Mouse (Mus musculus): ENCODE measurements around the gene Tns3. TPM values are rescaled to one million over a fixed set of nuclear protein-coding genes. Genes with fewer than 3 reads are reported as not detected.

Gene Tns3
- total RNA-seq, 2 experiments from 2014 or later = 4.1 to 8.4 TPM

DNA sequence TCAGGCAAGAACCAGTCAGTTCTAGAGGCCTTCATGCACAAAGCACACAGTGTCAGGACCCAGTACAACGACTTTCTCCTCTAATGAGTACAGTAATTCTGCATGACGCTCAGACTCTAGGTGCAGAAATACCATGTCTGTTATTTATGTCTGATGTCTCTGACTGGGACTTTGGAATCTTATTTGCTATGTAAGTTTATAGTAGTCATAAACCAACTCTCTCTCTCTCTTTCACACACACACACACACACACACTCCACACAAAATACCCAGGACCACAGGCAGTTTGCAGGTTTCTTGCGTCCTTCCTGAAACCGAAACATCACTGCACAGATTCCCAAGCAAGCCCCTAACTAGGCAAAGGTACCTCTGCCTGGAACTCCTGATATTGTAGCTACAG, 203.5 kb downstream of the Tns3 start:
- ATAC-seq (replicated peaks; ENCODE audit: low FRiP score, low TSS enrichment, poor library complexity, severe bottlenecking) = no peak

GRCm38 (mm10) chr11:8457951-8458350, 206.4 kb downstream of the Tns3 start:
- ATAC-seq (replicated peaks; ENCODE audit: low FRiP score, low TSS enrichment, poor library complexity, severe bottlenecking) = no peak

GRCm38 (mm10) chr11:8456586-8457285, 207.6 kb downstream of the Tns3 start:
- ATAC-seq (replicated peaks; ENCODE audit: low FRiP score, low TSS enrichment, poor library complexity, severe bottlenecking) = no peak

- no peak for ATAC-seq (replicated peaks; ENCODE audit: low FRiP score, low TSS enrichment, poor library complexity, severe bottlenecking)
Measured at GRCm38 (mm10) chr11:8455650-8456049, 208.7 kb downstream of the Tns3 start.

- ATAC-seq (replicated peaks; ENCODE audit: low FRiP score, low TSS enrichment, poor library complexity, severe bottlenecking) = no peak
Measured at GRCm38 (mm10) chr11:8453252-8453651, 211.1 kb downstream of the Tns3 start.

GRCm38 (mm10) chr11:8451597-8452201, 212.6 kb downstream of the Tns3 start:
- ATAC-seq (replicated peaks; ENCODE audit: low FRiP score, low TSS enrichment, poor library complexity, severe bottlenecking) = no peak

DNA sequence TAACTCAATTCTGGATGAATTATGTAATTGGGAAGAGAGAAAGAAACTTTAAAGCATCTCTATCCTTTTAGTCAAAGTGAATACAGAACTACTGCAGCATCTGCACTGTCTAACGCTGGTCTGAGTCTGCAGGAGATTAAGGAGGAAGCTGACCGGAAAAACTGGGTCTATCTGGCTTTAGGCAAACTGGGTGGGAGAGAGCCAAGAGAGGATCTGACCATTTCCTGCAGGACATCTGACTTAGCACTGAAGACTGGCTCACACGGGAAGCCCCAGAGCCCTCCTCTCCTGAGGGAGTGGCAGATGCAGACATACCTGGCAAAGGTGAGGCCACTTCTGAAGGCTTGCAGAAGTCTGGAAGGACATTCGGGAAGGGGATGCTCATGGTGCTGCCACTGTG, 213.8 kb downstream of the Tns3 start:
- ATAC-seq (replicated peaks; ENCODE audit: low FRiP score, low TSS enrichment, poor library complexity, severe bottlenecking) = no peak

DNA sequence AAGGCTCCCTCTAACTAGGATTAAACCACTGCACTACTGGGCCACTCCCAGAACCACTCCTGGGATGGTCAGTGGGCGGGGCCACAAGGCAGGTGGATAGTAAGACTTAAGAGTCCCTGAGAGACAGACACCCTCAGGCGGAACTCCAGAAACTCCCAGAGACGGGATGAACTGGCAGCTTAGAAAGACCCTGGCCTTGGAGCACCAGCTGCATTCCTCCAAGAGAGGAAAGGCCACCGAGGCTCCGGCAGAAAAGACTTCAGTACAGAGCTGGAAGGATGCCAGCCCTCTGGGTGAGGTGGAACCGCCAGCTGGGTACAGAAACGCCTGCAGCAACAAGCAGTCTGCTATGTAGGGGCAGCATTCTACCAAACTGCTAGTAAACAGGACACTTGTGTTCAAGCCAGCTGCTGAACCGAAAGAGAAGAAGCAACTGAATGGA, 218.4 kb downstream of the Tns3 start:
- ATAC-seq (replicated peaks; ENCODE audit: low FRiP score, low TSS enrichment, poor library complexity, severe bottlenecking) = no peak; the same call in 1 of the 2 replicates

DNA sequence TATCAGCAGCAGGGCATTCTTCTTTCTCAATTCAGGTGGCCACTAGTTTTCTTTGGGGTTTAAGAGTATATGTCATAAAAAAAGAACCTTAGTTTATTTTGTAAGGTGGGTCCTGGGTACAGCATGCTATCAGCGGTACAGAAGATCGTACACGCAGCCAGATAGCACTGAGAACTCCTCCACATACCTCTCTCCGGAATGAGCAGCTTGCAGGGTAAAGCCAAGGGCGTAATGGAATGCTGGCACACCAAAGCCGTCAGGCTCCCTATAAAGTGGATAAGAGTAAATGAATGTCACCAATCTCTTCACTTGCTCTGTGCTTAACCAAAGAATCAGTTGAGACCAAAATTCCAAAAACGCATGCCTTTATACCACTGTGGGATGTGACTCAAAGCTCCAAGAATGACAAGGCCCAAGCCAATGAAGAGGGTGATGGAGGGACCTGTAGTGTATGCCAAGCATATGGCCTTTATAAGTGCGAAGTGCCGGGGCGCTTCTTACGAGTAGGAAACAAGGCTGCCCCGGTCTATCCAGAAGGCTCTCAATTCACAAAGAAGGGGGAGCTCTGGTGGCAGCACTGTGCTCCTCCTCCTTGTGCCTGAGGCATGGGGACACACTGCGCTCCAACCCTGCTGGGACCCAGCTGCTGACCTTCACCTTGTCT, 219.4 kb downstream of the Tns3 start:
- ATAC-seq (replicated peaks; ENCODE audit: low FRiP score, low TSS enrichment, poor library complexity, severe bottlenecking) = no peak

GRCm38 (mm10) chr11:8443539-8444292, 220.6 kb downstream of the Tns3 start:
- ATAC-seq (replicated peaks; ENCODE audit: low FRiP score, low TSS enrichment, poor library complexity, severe bottlenecking) = no peak

DNA sequence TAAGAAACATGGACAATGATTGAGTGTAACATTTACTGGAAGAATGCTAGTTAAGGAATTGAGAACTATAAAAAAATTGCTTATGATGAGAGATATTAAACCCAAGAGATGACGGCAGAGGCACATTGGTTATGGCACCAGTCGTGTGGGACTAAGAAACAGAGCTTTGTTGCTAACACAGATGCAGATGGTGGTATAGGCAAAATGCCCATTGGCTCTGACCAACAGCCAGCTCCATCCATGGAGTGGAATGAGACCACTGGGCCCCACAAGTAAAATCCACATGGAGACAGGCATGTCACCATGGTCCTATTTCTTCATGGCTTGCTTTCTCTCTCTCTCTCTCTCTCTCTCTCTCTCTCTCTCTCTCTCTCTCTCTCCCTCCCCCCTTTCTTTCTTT, 223.6 kb downstream of the Tns3 start:
- ATAC-seq (replicated peaks; ENCODE audit: low FRiP score, low TSS enrichment, poor library complexity, severe bottlenecking) = no peak

GRCm38 (mm10) chr11:8440221-8440620, 224.1 kb downstream of the Tns3 start:
- no peak for ATAC-seq (replicated peaks; ENCODE audit: low FRiP score, low TSS enrichment, poor library complexity, severe bottlenecking)

GRCm38 (mm10) chr11:8439035-8439434, 225.3 kb downstream of the Tns3 start:
- no peak for ATAC-seq (replicated peaks; ENCODE audit: low FRiP score, low TSS enrichment, poor library complexity, severe bottlenecking)

DNA sequence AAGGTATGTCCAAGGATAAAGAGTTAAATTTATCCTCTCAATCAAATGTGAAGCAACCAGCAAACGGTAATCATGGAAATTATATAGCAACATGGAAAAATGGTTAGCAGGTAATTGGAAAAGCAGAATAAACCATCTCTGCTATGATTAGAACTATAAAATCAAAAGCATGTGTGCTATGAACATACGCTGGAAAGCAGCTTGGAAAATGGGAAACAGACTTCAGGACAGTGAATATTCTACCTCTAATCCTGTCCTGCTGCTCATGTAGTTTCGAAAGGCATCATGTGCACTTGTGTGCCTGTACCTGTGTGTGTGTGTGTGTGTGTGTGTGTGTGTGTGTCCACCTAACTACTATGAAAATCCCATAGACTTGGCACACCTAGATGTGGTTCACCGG, 226.1 kb downstream of the Tns3 start:
- ATAC-seq (replicated peaks; ENCODE audit: low FRiP score, low TSS enrichment, poor library complexity, severe bottlenecking) = no peak

- ATAC-seq (replicated peaks; ENCODE audit: low FRiP score, low TSS enrichment, poor library complexity, severe bottlenecking) = no peak
Measured at GRCm38 (mm10) chr11:8435101-8435500, 229.2 kb downstream of the Tns3 start.

DNA sequence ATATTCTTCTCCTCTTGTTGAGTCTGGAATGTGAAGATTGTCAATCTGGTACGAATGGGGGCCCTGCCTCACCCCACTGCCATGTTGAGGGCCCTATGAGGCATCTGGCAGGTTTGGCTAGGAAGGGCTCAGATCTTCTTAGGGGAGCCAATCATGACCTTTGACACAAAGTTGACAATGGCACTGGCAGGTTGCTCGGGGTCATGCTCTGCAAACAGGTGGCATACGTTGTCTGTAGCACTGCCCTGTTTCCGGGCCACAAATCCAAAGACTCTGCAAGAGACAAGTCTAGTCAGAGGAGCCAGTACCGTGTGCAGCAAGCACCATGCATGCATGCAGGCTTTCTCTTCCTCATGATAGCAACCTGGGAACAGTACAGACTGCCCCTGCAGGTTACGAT, 230.0 kb downstream of the Tns3 start:
- no peak for ATAC-seq (replicated peaks; ENCODE audit: low FRiP score, low TSS enrichment, poor library complexity, severe bottlenecking)

DNA sequence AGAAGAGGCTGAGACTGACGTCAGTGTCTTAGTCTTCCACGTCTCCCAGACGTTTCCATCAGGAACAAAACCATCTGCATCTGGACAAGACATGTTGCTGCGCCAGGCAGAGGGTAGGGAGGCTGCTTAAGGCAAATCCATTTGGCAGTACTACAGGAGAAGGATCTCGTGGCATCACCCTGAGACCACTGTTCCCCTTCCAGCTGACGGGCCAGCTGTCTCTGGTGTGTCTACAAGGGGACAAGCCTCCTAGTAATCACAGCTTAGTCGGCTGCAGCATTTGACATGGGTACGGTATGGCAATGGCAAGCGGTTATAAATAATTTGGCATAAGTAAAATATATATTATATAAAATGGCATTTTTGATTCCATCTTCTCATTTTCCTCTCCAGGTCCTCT, 230.9 kb downstream of the Tns3 start:
- ATAC-seq (replicated peaks; ENCODE audit: low FRiP score, low TSS enrichment, poor library complexity, severe bottlenecking) = no peak

DNA sequence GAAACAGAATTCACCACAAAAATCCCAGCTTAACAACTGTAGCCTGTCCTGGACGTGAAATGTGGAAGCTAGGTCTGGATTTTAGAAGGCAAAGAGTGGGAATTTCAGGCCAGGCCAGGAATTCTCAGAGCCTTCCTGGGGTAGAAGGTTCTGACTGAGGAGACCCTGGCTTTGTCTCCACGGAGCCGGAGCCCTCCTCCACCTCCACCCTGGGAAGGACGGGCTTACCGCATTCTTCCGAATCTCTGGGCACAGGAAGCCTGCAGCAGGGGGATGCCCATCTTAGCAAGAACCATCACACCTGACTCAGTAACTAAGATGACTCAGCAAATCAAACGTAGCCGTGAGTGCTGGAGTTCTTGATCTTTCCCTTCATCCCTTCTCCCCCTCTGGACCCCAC, 231.4 kb downstream of the Tns3 start:
- ATAC-seq (replicated peaks; ENCODE audit: low FRiP score, low TSS enrichment, poor library complexity, severe bottlenecking) = no peak

- ATAC-seq (replicated peaks; ENCODE audit: low FRiP score, low TSS enrichment, poor library complexity, severe bottlenecking) = no peak
Measured at GRCm38 (mm10) chr11:8427660-8428059, 236.7 kb downstream of the Tns3 start.

- ATAC-seq (replicated peaks; ENCODE audit: low FRiP score, low TSS enrichment, poor library complexity, severe bottlenecking) = no peak
Measured at GRCm38 (mm10) chr11:8425226-8425570, 239.1 kb downstream of the Tns3 start.

All from megakaryocyte-erythroid progenitor cell, adult 5-6 weeks (primary cell).